Mouse (Mus musculus): ENCODE results near the gene Agps. TPM values are rescaled to one million over a fixed set of nuclear protein-coding genes. Genes with fewer than 3 reads are reported as not detected.

The Agps gene
- polyA plus RNA-seq, 1 experiment from 2014 or later = 10.9 TPM

- 80% methylated on average over 1 of the region's 1 CpGs for WGBS (ENCODE audit: insufficient replicate concordance)
These were observed 15.7 kb downstream of the Agps start for GRCm38 (mm10) chr2:75847708-75848107.

DNA sequence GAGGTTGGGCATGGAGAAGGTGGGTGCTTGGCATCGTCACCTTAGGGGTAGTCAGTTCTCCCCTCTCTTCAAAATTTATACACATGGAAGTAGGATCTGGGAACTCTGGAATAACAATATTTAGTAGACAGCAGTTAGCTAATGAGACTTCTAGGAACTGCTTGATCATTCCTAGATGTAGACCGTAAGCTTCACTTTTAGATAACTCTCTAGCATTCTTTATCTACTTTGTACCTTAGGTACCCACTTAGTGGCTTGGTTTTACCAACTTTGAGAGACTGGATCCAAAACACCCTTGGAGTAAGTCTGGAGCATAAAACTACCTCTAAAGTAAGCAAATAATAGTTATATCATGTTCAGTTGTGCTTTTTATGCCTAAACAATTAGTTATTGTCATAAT is 20.5 kb downstream of the Agps start:
- no peak for ATAC-seq (ENCODE audit: low read depth)
- no peak overlapping the region for H3K27ac ChIP-seq (ENCODE audit: low read length)
- no peaks in the 10 kb centered on the region for H3K27me3 ChIP-seq (ENCODE audit: control insufficient read depth, insufficient read depth, low read depth, low read length)
- H3K4me2 ChIP-seq (ENCODE audit: low read depth, low read length) = no peak overlapping the region
- no peak overlapping the region for H3K4me3 ChIP-seq (ENCODE audit: low read depth, low read length)
- no peaks in the 10 kb centered on the region; the same call in 1 of the 2 replicates for H3K4me1 ChIP-seq (ENCODE audit: control insufficient read depth, low read depth, low read length)
- no peaks in the 10 kb centered on the region for H3K9me3 ChIP-seq (replicated peaks; ENCODE audit: control insufficient read depth, low read length)
- H3K36me3 ChIP-seq (ENCODE audit: control insufficient read depth, insufficient read depth) = no peaks in the 10 kb centered on the region
- no peak overlapping the region for H3K9ac ChIP-seq (ENCODE audit: low read depth, low read length)
- 64% methylated on average over 2 of the region's 2 CpGs for WGBS (ENCODE audit: insufficient replicate concordance)

More at GRCm38 (mm10) chr2:75847708-75848107, 15.7 kb downstream of the Agps start:
- H3K9ac ChIP-seq (ENCODE audit: low read depth, low read length) = no peak overlapping the region
- no peak for ATAC-seq (ENCODE audit: low read depth)
- H3K27ac ChIP-seq (ENCODE audit: low read length) = no peak overlapping the region
- no peaks in the 10 kb centered on the region for H3K36me3 ChIP-seq (ENCODE audit: control insufficient read depth, insufficient read depth)
- no peak overlapping the region for H3K4me2 ChIP-seq (ENCODE audit: low read depth, low read length)
- H3K9me3 ChIP-seq (replicated peaks; ENCODE audit: control insufficient read depth, low read length) = no peaks in the 10 kb centered on the region
- no peak overlapping the region for H3K4me3 ChIP-seq (ENCODE audit: low read depth, low read length)
- no peaks in the 10 kb centered on the region for H3K27me3 ChIP-seq (ENCODE audit: control insufficient read depth, insufficient read depth, low read depth, low read length)
- peaks cover under 1% of the 10 kb centered on the region for H3K4me1 ChIP-seq (ENCODE audit: control insufficient read depth, low read depth, low read length)

GRCm38 (mm10) chr2:75854136-75854535 is 22.2 kb downstream of the Agps start:
- H3K4me1 ChIP-seq (ENCODE audit: control insufficient read depth, low read depth, low read length) = no peaks in the 10 kb centered on the region; the same call in 1 of the 2 replicates
- H3K4me2 ChIP-seq (ENCODE audit: low read depth, low read length) = no peak overlapping the region
- WGBS (ENCODE audit: insufficient replicate concordance) = 48% methylated on average over 3 of the region's 3 CpGs
- H3K36me3 ChIP-seq (ENCODE audit: control insufficient read depth, insufficient read depth) = no peaks in the 10 kb centered on the region
- no peaks in the 10 kb centered on the region for H3K27me3 ChIP-seq (ENCODE audit: control insufficient read depth, insufficient read depth, low read depth, low read length)
- H3K9ac ChIP-seq (ENCODE audit: low read depth, low read length) = no peak overlapping the region
- H3K27ac ChIP-seq (ENCODE audit: low read length) = no peak overlapping the region
- no peaks in the 10 kb centered on the region for H3K9me3 ChIP-seq (replicated peaks; ENCODE audit: control insufficient read depth, low read length)
- H3K4me3 ChIP-seq (ENCODE audit: low read depth, low read length) = no peak overlapping the region
- ATAC-seq (ENCODE audit: low read depth) = no peak

- ATAC-seq (ENCODE audit: low read depth) = no peak
- H3K9me3 ChIP-seq (replicated peaks; ENCODE audit: control insufficient read depth, low read length) = no peaks in the 10 kb centered on the region
These were observed 29.1 kb downstream of the Agps start for GRCm38 (mm10) chr2:75861115-75861514.

GRCm38 (mm10) chr2:75869604-75870003 is 37.6 kb downstream of the Agps start:
- no peak for ATAC-seq (ENCODE audit: low read depth)
- Histone ChIP-seq H3K27me3 (ENCODE audit: control insufficient read depth, insufficient read depth, low read depth, low read length) (no peaks in the 10 kb centered on the region), H3K27ac (ENCODE audit: low read length) (no peak overlapping the region), H3K9me3 (replicated peaks; ENCODE audit: control insufficient read depth, low read length) (no peaks in the 10 kb centered on the region), H3K4me2 (ENCODE audit: low read depth, low read length) (no peak overlapping the region), H3K4me3 (ENCODE audit: low read depth, low read length) (no peak overlapping the region), H3K36me3 (ENCODE audit: control insufficient read depth, insufficient read depth) (peaks cover 5% of the 10 kb centered on the region; the same call in 1 of the 2 replicates), H3K9ac (ENCODE audit: low read depth, low read length) (no peak overlapping the region), H3K4me1 (ENCODE audit: control insufficient read depth, low read depth, low read length) (no peaks in the 10 kb centered on the region)
- WGBS (ENCODE audit: insufficient replicate concordance) = 82% methylated on average over 2 of the region's 2 CpGs

More at GRCm38 (mm10) chr2:75861115-75861514, 29.1 kb downstream of the Agps start:
- Histone ChIP-seq H3K4me3 (ENCODE audit: low read depth, low read length) (no peak overlapping the region), H3K27me3 (ENCODE audit: control insufficient read depth, insufficient read depth, low read depth, low read length) (no peaks in the 10 kb centered on the region), H3K9ac (ENCODE audit: low read depth, low read length) (no peak overlapping the region), H3K4me2 (ENCODE audit: low read depth, low read length) (no peak overlapping the region), H3K4me1 (ENCODE audit: control insufficient read depth, low read depth, low read length) (no peaks in the 10 kb centered on the region), H3K27ac (ENCODE audit: low read length) (no peak overlapping the region), H3K36me3 (ENCODE audit: control insufficient read depth, insufficient read depth) (peaks cover 4% of the 10 kb centered on the region; the same call in 1 of the 2 replicates)
- 90% methylated on average over 3 of the region's 3 CpGs for WGBS (ENCODE audit: insufficient replicate concordance)

DNA sequence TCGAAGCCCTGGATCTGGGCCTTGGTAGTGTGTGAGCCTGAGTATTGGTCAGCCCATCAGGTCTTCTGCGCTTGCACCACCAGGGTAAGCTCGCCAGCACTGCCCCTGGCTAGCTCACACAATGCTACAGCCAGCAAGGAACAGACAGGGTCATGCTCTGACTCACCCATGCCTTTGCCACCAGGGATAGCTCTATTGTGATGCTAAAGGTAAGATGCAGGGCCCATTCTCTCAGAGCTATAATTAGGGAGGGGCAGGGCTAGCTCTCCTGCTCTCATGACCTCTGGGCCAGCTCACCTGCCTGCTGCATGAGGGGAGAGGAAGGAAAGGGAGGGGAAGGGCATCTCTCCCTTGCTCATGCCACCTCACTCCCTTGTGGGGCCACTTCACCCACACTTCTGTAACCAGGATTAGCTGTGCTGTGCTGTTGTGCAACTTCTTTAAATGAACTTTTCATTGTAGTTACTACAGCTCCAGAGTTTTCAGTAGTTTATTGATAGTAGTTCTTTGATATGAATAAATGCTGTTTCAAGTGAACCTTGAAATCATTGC is 42.1 kb downstream of the Agps start:
- Histone ChIP-seq H3K36me3 (ENCODE audit: control insufficient read depth, insufficient read depth) (no peaks in the 10 kb centered on the region), H3K27me3 (ENCODE audit: control insufficient read depth, insufficient read depth, low read depth, low read length) (no peaks in the 10 kb centered on the region), H3K4me1 (ENCODE audit: control insufficient read depth, low read depth, low read length) (no peaks in the 10 kb centered on the region), H3K4me3 (ENCODE audit: low read depth, low read length) (no peak overlapping the region), H3K9ac (ENCODE audit: low read depth, low read length) (no peak overlapping the region), H3K9me3 (replicated peaks; ENCODE audit: control insufficient read depth, low read length) (no peaks in the 10 kb centered on the region), H3K4me2 (ENCODE audit: low read depth, low read length) (no peak overlapping the region), H3K27ac (ENCODE audit: low read length) (no peak overlapping the region)
- ATAC-seq (ENCODE audit: low read depth) = no peak
- 74% methylated on average over 3 of the region's 3 CpGs for WGBS (ENCODE audit: insufficient replicate concordance)

DNA sequence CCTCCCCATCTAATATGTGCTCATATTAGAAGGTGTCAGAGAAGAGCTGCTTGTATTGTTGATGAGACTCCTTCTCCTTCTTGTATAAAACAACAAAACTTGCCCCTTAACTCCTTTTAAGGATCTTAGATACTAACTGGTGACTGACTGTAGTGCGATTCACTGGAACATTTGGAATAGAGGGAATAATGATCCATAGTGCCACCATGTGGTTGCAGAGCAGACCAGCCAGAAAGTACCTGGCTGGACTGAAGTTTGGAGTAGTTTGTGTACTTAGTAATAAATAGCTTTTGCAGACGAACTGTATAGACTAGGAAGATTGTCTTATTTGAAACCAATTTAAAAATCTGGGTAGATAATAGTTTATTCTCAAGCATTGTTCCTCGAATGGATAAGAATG is 47.8 kb downstream of the Agps start:
- Histone ChIP-seq H3K4me3 (ENCODE audit: low read depth, low read length) (no peak overlapping the region), H3K4me2 (ENCODE audit: low read depth, low read length) (no peak overlapping the region), H3K27ac (ENCODE audit: low read length) (no peak overlapping the region), H3K9ac (ENCODE audit: low read depth, low read length) (no peak overlapping the region), H3K36me3 (ENCODE audit: control insufficient read depth, insufficient read depth) (no peaks in the 10 kb centered on the region; the same call in 1 of the 2 replicates), H3K4me1 (ENCODE audit: control insufficient read depth, low read depth, low read length) (no peaks in the 10 kb centered on the region), H3K9me3 (replicated peaks; ENCODE audit: control insufficient read depth, low read length) (no peaks in the 10 kb centered on the region), H3K27me3 (ENCODE audit: control insufficient read depth, insufficient read depth, low read depth, low read length) (no peaks in the 10 kb centered on the region)
- ATAC-seq (ENCODE audit: low read depth) = no peak
- 54% methylated on average over 3 of the region's 3 CpGs for WGBS (ENCODE audit: insufficient replicate concordance)

DNA sequence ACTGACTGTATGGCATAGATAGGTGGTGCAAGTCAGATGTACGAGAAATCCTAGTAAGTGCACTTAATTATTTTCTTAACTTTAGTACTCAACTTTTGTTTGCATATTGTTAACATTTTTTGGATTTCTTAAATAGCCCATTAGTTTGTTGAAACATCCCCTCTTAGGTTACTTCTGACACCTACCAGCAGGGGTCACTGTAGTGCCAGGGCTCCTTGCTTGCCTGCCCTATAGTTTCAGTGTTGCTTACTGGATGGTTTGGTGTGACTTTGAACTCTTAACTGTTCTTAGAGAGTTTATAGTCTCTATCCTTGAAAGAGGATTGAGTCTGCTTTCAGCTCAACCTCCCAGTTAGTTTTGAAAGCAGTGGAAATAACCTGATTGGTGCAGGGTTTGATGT is 51.6 kb downstream of the Agps start:
- Histone ChIP-seq H3K27ac (ENCODE audit: low read length) (no peak overlapping the region), H3K9me3 (replicated peaks; ENCODE audit: control insufficient read depth, low read length) (no peaks in the 10 kb centered on the region), H3K27me3 (ENCODE audit: control insufficient read depth, insufficient read depth, low read depth, low read length) (no peaks in the 10 kb centered on the region), H3K4me2 (ENCODE audit: low read depth, low read length) (no peak overlapping the region), H3K9ac (ENCODE audit: low read depth, low read length) (no peak overlapping the region), H3K4me3 (ENCODE audit: low read depth, low read length) (no peak overlapping the region), H3K36me3 (ENCODE audit: control insufficient read depth, insufficient read depth) (peaks cover 2% of the 10 kb centered on the region), H3K4me1 (ENCODE audit: control insufficient read depth, low read depth, low read length) (no peaks in the 10 kb centered on the region)
- whole genome bisulfite sequencing (ENCODE audit: insufficient replicate concordance) = 31% methylated on average over 1 of the region's 1 CpGs
- ATAC-seq (ENCODE audit: low read depth) = no peak

- no peaks in the 10 kb centered on the region for H3K4me1 ChIP-seq (ENCODE audit: control insufficient read depth, low read depth, low read length)
These were observed 60.0 kb downstream of the Agps start for GRCm38 (mm10) chr2:75891981-75892380.

More at GRCm38 (mm10) chr2:75891981-75892380, 60.0 kb downstream of the Agps start:
- Histone ChIP-seq H3K36me3 (ENCODE audit: control insufficient read depth, insufficient read depth) (peaks cover 5% of the 10 kb centered on the region), H3K4me3 (ENCODE audit: low read depth, low read length) (no peak overlapping the region), H3K4me2 (ENCODE audit: low read depth, low read length) (no peak overlapping the region), H3K27ac (ENCODE audit: low read length) (no peak overlapping the region), H3K9me3 (replicated peaks; ENCODE audit: control insufficient read depth, low read length) (no peaks in the 10 kb centered on the region), H3K9ac (ENCODE audit: low read depth, low read length) (no peak overlapping the region), H3K27me3 (ENCODE audit: control insufficient read depth, insufficient read depth, low read depth, low read length) (no peaks in the 10 kb centered on the region)
- WGBS (ENCODE audit: insufficient replicate concordance) = 75% methylated on average over 4 of the region's 4 CpGs
- no peak for ATAC-seq (ENCODE audit: low read depth)

Data from liver, embryonic 16.5 days (tissue).